Mouse (Mus musculus): ENCODE data around the gene 4933427I04Rik. TPM values are rescaled to one million over a fixed set of nuclear protein-coding genes. Genes with fewer than 3 reads are reported as not detected.

Gene 4933427I04Rik
- polyA plus RNA-seq, 1 experiment from 2014 or later, result 0.08 TPM

GRCm38 (mm10) chr4:123898696-123899095 lies 39.2 kb downstream of the 4933427I04Rik start:
- Histone ChIP-seq H3K36me3 (no peaks in the 10 kb centered on the region), H3K27ac (no peak overlapping the region), H3K27me3 (no peaks in the 10 kb centered on the region), H3K9me3 (no peaks in the 10 kb centered on the region), H3K4me2 (replicated peaks) (no peak overlapping the region), H3K4me1 (no peaks in the 10 kb centered on the region), H3K9ac (no peak overlapping the region), H3K4me3 (no peak overlapping the region)
- ATAC-seq (ENCODE audit: insufficient number of reproducible peaks, insufficient read depth, low FRiP score, low TSS enrichment), result no peak
- WGBS, result 10% methylated on average over 5 of the region's 5 CpGs

GRCm38 (mm10) chr4:123903432-123903831 lies 44.0 kb downstream of the 4933427I04Rik start:
- H3K27ac ChIP-seq, result no peak overlapping the region
- H3K9me3 ChIP-seq, result no peaks in the 10 kb centered on the region
- H3K4me1 ChIP-seq, result peaks cover 8% of the 10 kb centered on the region
- WGBS, result 77% methylated on average over 3 of the region's 3 CpGs
- no peak overlapping the region for H3K9ac ChIP-seq
- no peaks in the 10 kb centered on the region for H3K27me3 ChIP-seq
- no peaks in the 10 kb centered on the region for H3K36me3 ChIP-seq
- ATAC-seq (ENCODE audit: insufficient number of reproducible peaks, insufficient read depth, low FRiP score, low TSS enrichment), result no peak
- H3K4me2 ChIP-seq (replicated peaks), result no peak overlapping the region
- no peak overlapping the region for H3K4me3 ChIP-seq

GRCm38 (mm10) chr4:123904333-123905125 lies 45.0 kb downstream of the 4933427I04Rik start, which contains the start of gene Mycbp:
Gene Mycbp, plus strand, starts transcription at chr4:123904832.
- WGBS, result 1% methylated on average over 49 of the region's 49 CpGs
- Histone ChIP-seq H3K9me3 (no peaks in the 10 kb centered on the region), H3K4me1 (peaks cover 8% of the 10 kb centered on the region), H3K27ac (peak within 1 kb of the TSS; percentile 86), H3K9ac (peak within 1 kb of the TSS; percentile 86), H3K27me3 (no peaks in the 10 kb centered on the region), H3K4me2 (replicated peaks) (peak within 1 kb of the TSS; percentile 81), H3K4me3 (peak within 1 kb of the TSS; percentile 91), H3K36me3 (no peaks in the 10 kb centered on the region)
- peak; percentile 100 for ATAC-seq (ENCODE audit: insufficient number of reproducible peaks, insufficient read depth, low FRiP score, low TSS enrichment)

- Histone ChIP-seq H3K9ac (peak overlapping the region; percentile 86), H3K9me3 (no peaks in the 10 kb centered on the region), H3K4me2 (replicated peaks) (peak overlapping the region; percentile 81), H3K4me1 (peaks cover 8% of the 10 kb centered on the region), H3K4me3 (peak overlapping the region; percentile 91), H3K36me3 (no peaks in the 10 kb centered on the region; the same call in 1 of the 2 replicates), H3K27me3 (no peaks in the 10 kb centered on the region), H3K27ac (peak overlapping the region; percentile 86)
- peak; percentile 78 for ATAC-seq (ENCODE audit: insufficient number of reproducible peaks, insufficient read depth, low FRiP score, low TSS enrichment)
- 1% methylated on average over 51 of the region's 53 CpGs for WGBS
Measured at GRCm38 (mm10) chr4:123905126-123905668, 45.7 kb downstream of the 4933427I04Rik start.

- Histone ChIP-seq H3K27ac (no peak overlapping the region), H3K4me1 (peaks cover 8% of the 10 kb centered on the region), H3K27me3 (no peaks in the 10 kb centered on the region), H3K9me3 (no peaks in the 10 kb centered on the region), H3K4me3 (no peak overlapping the region), H3K4me2 (replicated peaks) (no peak overlapping the region), H3K9ac (no peak overlapping the region), H3K36me3 (peaks cover 22% of the 10 kb centered on the region)
- 88% methylated on average over 4 of the region's 4 CpGs for WGBS
- no peak for ATAC-seq (ENCODE audit: insufficient number of reproducible peaks, insufficient read depth, low FRiP score, low TSS enrichment)
Measured at GRCm38 (mm10) chr4:123911503-123911902, 52.0 kb downstream of the 4933427I04Rik start.

- no peak for ATAC-seq (ENCODE audit: insufficient number of reproducible peaks, insufficient read depth, low FRiP score, low TSS enrichment)
- Histone ChIP-seq H3K4me2 (replicated peaks) (no peak overlapping the region), H3K4me1 (peaks cover 9% of the 10 kb centered on the region), H3K36me3 (peaks cover 22% of the 10 kb centered on the region), H3K4me3 (no peak overlapping the region), H3K27me3 (no peaks in the 10 kb centered on the region), H3K27ac (no peak overlapping the region), H3K9me3 (no peaks in the 10 kb centered on the region), H3K9ac (no peak overlapping the region)
- 79% methylated on average over 2 of the region's 2 CpGs for WGBS
Measured at GRCm38 (mm10) chr4:123912431-123912830, 53.0 kb downstream of the 4933427I04Rik start.

Other genes starting within 250 kb of the 4933427I04Rik start
- 56.5 and 57.3 TPM in 2 replicates for gene Macf1, start 175.3 kb upstream of the 4933427I04Rik start, polyA plus RNA-seq (2016; fragmentation: Nextera tagmentation; extraction: Ambion mirVana)
- 324 and 329 TPM in 2 replicates for gene Ndufs5, start 141.5 kb upstream of the 4933427I04Rik start, polyA plus RNA-seq (2016; fragmentation: Nextera tagmentation; extraction: Ambion mirVana)
- gene Akirin1, start 109.3 kb upstream of the 4933427I04Rik start, polyA plus RNA-seq (2016; fragmentation: Nextera tagmentation; extraction: Ambion mirVana), result 67.5 and 70.0 TPM in 2 replicates
- 0.75 and 1.6 TPM in 2 replicates for gene Rhbdl2, start 71.8 kb upstream of the 4933427I04Rik start, polyA plus RNA-seq (2016; fragmentation: Nextera tagmentation; extraction: Ambion mirVana)
- 65.4 and 71.6 TPM in 2 replicates for gene Mycbp, start 45.2 kb downstream of the 4933427I04Rik start, polyA plus RNA-seq (2016; fragmentation: Nextera tagmentation; extraction: Ambion mirVana)
- gene Rragc, start 57.8 kb downstream of the 4933427I04Rik start, polyA plus RNA-seq (2016; fragmentation: Nextera tagmentation; extraction: Ambion mirVana), result 64.3 and 64.9 TPM in 2 replicates
- 0.47 TPM in 1 of 2 replicates, not detected in the other for gene 4930535I16Rik, start 58.3 kb downstream of the 4933427I04Rik start, polyA plus RNA-seq (2016; fragmentation: Nextera tagmentation; extraction: Ambion mirVana)

Measured in embryonic facial prominence, embryonic 12.5 days (tissue).